Mouse (Mus musculus) hindbrain, embryonic 15.5 days (tissue): ENCODE data around the gene Veph1. TPM values are rescaled to one million over a fixed set of nuclear protein-coding genes. Genes with fewer than 3 reads are reported as not detected.
A peak's percentile ranks its signal among the peaks of the same experiment; 100 is the strongest.

Source experiments
- ATAC-seq: fragments of 200-750 bp; cut with Nextera tagmentation; 2 replicates; pipeline ENCODE4 v1.8.0; 2017; ENCODE audit warnings: low read depth, moderate number of reproducible peaks, moderate TSS enrichment; ENCODE audit not compliant: low FRiP score
- H3K27ac ChIP-seq: fragments of 300-500 bp; sonication (generic); replicated peaks from 2 replicates; pipeline ENCODE4 v1.5.1; 2015; ENCODE audit warnings: mild to moderate bottlenecking, inconsistent platforms
- H3K27me3 ChIP-seq: fragments of 300-500 bp; sonication (generic); 2 replicates; pipeline ENCODE4 v1.6.1; 2015; ENCODE audit warnings: control low read depth, inconsistent platforms
- H3K36me3 ChIP-seq: fragments of 300-500 bp; sonication (generic); 2 replicates; pipeline ENCODE4 v1.6.1; 2015; ENCODE audit warnings: control low read depth, inconsistent platforms
- H3K4me1 ChIP-seq: fragments of 300-500 bp; sonication (generic); replicated peaks from 2 replicates; pipeline ENCODE4 v1.6.1; 2015; ENCODE audit warnings: control low read depth, inconsistent platforms
- H3K4me2 ChIP-seq: fragments of 300-500 bp; sonication (generic); 2 replicates; pipeline ENCODE4 v1.6.1; 2015; ENCODE audit warnings: moderate library complexity, mild to moderate bottlenecking, inconsistent platforms
- H3K4me3 ChIP-seq: fragments of 300-500 bp; sonication (generic); 2 replicates; pipeline ENCODE4 v1.5.1; 2015; ENCODE audit warnings: mild to moderate bottlenecking, inconsistent platforms
- H3K9ac ChIP-seq: fragments of 300-500 bp; sonication (generic); 2 replicates; pipeline ENCODE4 v1.6.1; 2015; ENCODE audit warnings: inconsistent platforms
- H3K9me3 ChIP-seq: fragments of 300-500 bp; sonication (generic); 2 replicates; pipeline ENCODE4 v1.6.1; 2016; ENCODE audit warnings: control low read depth, inconsistent platforms
- WGBS: fragments of 180-500 bp; shearing (Covaris S2); methylation state at CpG from one replicate; pipeline ENCODE4 v1.1.7; 2015; 5-methylcytosine and 5-hydroxymethylcytosine counted together
- polyA plus RNA-seq: library from polyadenylated mRNA; unstranded; fragments of >200 nt; fragmentation: Nextera tagmentation; extraction: Ambion mirVana; gene quantifications from 2 replicates; pipeline ENCODE4 v1.2.1, GENCODE M21; 2015

Veph1 gene
- polyA plus RNA-seq, 1 experiment from 2014 or later: 2.4 TPM

GRCm38 (mm10) chr3:66219655-66220191 lies 76.9 kb downstream of the Veph1 start, which contains the start of gene Ptx3:
Gene Ptx3 (plus strand): TSS chr3:66219910.
- 3% methylated on average over 20 of the region's 20 CpGs for WGBS
- Histone ChIP-seq H3K27me3 (peaks cover 9% of the 10 kb centered on the region; the same call in 1 of the 2 replicates), H3K4me2 (peak within 1 kb of the TSS; percentile 94), H3K27ac (no peak within 1 kb of the TSS), H3K36me3 (no peaks in the 10 kb centered on the region), H3K9me3 (no peaks in the 10 kb centered on the region), H3K4me1 (peaks cover 12% of the 10 kb centered on the region; the same call in 1 of the 2 replicates), H3K9ac (peak within 1 kb of the TSS; percentile 54), H3K4me3 (peak within 1 kb of the TSS; percentile 51)
- ATAC-seq: no peak

DNA sequence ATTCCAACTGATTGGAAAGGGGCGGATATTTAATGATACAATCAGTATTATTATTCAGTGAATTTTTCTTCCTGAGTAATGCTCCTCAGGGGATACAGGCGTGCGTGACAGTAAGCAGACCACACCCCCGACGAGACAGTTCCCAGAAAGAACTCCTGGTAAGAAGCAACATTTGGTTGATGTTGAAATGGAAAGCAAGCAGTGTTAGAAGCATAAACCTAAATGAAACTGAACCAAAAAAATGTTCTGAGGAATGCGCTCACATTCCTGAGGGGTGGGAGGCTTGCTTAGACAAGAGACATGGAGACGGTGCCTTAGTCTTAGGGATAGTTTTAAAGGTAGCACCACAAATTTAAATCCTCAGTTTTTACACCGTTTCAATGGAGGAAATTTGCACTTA lies 80.9 kb downstream of the Veph1 start:
- 76% methylated on average over 8 of the region's 8 CpGs for WGBS
- H3K9ac ChIP-seq: no peak overlapping the region

DNA sequence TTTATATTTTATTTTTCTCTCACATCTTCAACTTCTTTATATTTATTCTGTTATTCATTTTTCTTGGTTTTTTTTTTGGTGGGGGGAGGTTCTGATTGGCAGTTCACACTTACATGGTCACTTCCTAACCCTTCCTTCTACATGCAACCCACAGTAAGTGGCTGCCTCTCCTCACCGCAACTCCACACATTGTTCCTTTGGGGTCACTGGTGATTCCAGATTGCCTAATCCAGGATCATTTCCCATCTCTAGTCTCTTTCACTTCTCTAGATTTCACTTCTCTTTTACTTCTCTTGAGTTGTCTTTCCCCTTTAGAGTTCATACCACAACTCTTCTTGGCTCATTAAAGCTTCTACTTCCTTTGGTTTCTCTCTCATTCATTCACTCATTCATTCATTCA lies 83.1 kb downstream of the Veph1 start:
- no peak for ATAC-seq
- no peaks in the 10 kb centered on the region for H3K36me3 ChIP-seq
- no peak overlapping the region for H3K4me2 ChIP-seq
- WGBS: 92% methylated on average over 1 of the region's 1 CpGs
- H3K9ac ChIP-seq: no peak overlapping the region
- H3K4me3 ChIP-seq: no peak overlapping the region
- 0 out of 2 replicates have a peak, but pooled peaks cover under 1% of the 10 kb centered on the region for H3K27me3 ChIP-seq
- H3K9me3 ChIP-seq: no peaks in the 10 kb centered on the region
- no peak overlapping the region for H3K27ac ChIP-seq
- no peaks in the 10 kb centered on the region for H3K4me1 ChIP-seq

More for the DNA sequence above, 80.9 kb downstream of the Veph1 start:
- Histone ChIP-seq H3K36me3 (no peaks in the 10 kb centered on the region), H3K9me3 (no peaks in the 10 kb centered on the region), H3K4me1 (peaks cover 5% of the 10 kb centered on the region; the same call in 1 of the 2 replicates), H3K4me3 (no peak overlapping the region), H3K27me3 (0 out of 2 replicates have a peak, but pooled peaks cover 4% of the 10 kb centered on the region), H3K4me2 (no peak overlapping the region), H3K27ac (no peak overlapping the region)
- no peak for ATAC-seq

- Histone ChIP-seq H3K9me3 (no peaks in the 10 kb centered on the region), H3K27me3 (no peaks in the 10 kb centered on the region), H3K4me1 (no peaks in the 10 kb centered on the region), H3K36me3 (no peaks in the 10 kb centered on the region), H3K27ac (no peak overlapping the region), H3K9ac (no peak overlapping the region), H3K4me3 (no peak overlapping the region), H3K4me2 (no peak overlapping the region)
- 75% methylated on average over 4 of the region's 4 CpGs for WGBS
- ATAC-seq: no peak
Observed at GRCm38 (mm10) chr3:66208836-66209573, 87.6 kb downstream of the Veph1 start.

- Histone ChIP-seq H3K9ac (no peak overlapping the region), H3K9me3 (no peaks in the 10 kb centered on the region), H3K36me3 (no peaks in the 10 kb centered on the region), H3K27ac (no peak overlapping the region), H3K4me1 (no peaks in the 10 kb centered on the region), H3K4me3 (no peak overlapping the region), H3K4me2 (no peak overlapping the region), H3K27me3 (no peaks in the 10 kb centered on the region)
- WGBS: 76% methylated on average over 3 of the region's 3 CpGs
- no peak for ATAC-seq
Observed at GRCm38 (mm10) chr3:66193910-66194562, 102.6 kb downstream of the Veph1 start.

- H3K4me3 ChIP-seq: no peak overlapping the region
- no peak overlapping the region for H3K9ac ChIP-seq
- no peaks in the 10 kb centered on the region for H3K4me1 ChIP-seq
- no peak overlapping the region for H3K27ac ChIP-seq
- H3K4me2 ChIP-seq: no peak overlapping the region
- no peak for ATAC-seq
- no peaks in the 10 kb centered on the region for H3K27me3 ChIP-seq
- no peaks in the 10 kb centered on the region for H3K9me3 ChIP-seq
- no peaks in the 10 kb centered on the region for H3K36me3 ChIP-seq
- WGBS: 78% methylated on average over 2 of the region's 2 CpGs
Observed at GRCm38 (mm10) chr3:66179647-66180046, 117.0 kb downstream of the Veph1 start.

DNA sequence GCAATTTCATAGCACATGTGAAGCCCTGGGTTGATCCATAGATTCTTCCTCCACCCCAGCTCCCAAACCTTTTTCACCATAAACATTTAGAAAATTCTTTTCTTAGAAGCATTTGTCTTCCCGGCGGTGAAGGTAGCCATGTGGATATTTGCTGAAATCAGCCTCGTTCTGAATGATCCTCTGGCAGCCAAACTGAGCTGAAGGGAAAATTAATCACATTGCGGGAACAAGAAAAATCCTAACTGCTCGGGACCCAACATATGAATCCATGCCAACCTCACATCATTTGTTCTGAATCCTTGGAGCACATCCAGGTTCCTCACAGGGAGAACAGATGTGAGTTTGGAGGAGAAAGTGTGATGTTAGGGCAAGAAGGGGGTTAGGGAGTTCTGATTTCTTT lies 123.7 kb downstream of the Veph1 start:
- Histone ChIP-seq H3K9ac (no peak overlapping the region), H3K27ac (peak overlapping the region; percentile 20; the same call in 1 of the 2 replicates), H3K4me1 (no peaks in the 10 kb centered on the region), H3K27me3 (no peaks in the 10 kb centered on the region), H3K36me3 (no peaks in the 10 kb centered on the region), H3K9me3 (no peaks in the 10 kb centered on the region), H3K4me2 (no peak overlapping the region), H3K4me3 (no peak overlapping the region)
- 48% methylated on average over 5 of the region's 5 CpGs for WGBS
- ATAC-seq: no peak

DNA sequence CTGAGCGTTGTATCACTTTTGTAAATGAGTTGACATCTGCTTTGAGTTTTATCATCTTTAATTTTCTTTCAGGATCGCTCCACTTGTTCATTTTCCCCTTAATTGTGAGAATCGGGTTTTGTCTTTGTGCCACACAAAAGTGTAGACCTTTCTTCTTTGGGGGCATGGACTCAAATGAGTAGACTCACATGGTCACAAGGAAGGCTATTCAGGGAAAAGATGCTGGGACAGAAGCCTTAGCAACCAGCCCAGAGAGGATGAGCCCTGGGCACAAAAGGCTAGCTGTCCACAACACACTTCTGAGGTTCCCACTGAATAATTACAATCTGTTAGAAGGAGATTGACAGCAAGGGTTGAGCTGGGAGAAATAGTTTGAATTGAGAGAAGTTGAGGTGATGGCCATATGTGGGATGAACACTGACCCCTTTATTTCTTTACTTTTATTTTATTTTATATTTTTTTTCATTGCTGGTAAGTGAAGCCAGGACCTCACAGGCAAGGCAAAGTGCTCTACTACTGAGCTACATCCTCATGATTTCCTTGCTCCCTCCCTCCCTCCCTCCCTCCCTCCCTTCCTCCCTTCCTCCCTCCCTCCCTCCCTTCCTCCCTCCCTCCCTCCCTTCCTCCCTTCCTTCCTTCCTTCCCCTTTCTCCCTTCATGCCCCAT lies 126.6 kb downstream of the Veph1 start:
- Histone ChIP-seq H3K4me2 (no peak overlapping the region), H3K9ac (no peak overlapping the region), H3K4me1 (no peaks in the 10 kb centered on the region), H3K27me3 (no peaks in the 10 kb centered on the region), H3K36me3 (no peaks in the 10 kb centered on the region), H3K27ac (no peak overlapping the region), H3K9me3 (no peaks in the 10 kb centered on the region), H3K4me3 (no peak overlapping the region)
- 27% methylated on average over 3 of the region's 3 CpGs for WGBS
- peak; percentile 77; the same call in 1 of the 2 replicates for ATAC-seq

GRCm38 (mm10) chr3:66166606-66167290 lies 129.9 kb downstream of the Veph1 start:
- WGBS: 79% methylated on average over 6 of the region's 6 CpGs
- no peaks in the 10 kb centered on the region for H3K27me3 ChIP-seq
- H3K9ac ChIP-seq: no peak overlapping the region
- H3K36me3 ChIP-seq: no peaks in the 10 kb centered on the region
- H3K4me3 ChIP-seq: no peak overlapping the region
- no peak for ATAC-seq
- no peaks in the 10 kb centered on the region for H3K9me3 ChIP-seq
- H3K4me1 ChIP-seq: no peaks in the 10 kb centered on the region
- no peak overlapping the region for H3K4me2 ChIP-seq
- H3K27ac ChIP-seq: no peak overlapping the region

DNA sequence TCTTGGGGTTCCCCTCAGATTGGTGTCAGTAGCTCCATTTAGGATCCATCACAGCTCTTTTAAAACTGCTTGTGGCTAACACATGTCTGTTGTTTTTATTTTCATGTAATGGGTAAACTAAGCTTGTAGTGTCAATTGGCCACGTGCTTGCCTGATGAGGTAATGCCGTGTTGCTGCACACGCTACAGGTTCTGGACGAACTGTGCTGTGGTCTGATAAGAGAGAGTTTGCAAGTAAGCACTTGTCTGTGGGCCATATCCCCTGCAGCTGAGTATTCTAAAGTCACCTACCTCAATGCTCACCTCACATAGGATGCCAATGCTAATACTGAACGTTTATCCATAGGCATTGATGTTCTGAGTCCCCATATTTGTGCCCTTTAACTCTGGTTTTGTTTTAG lies 131.6 kb downstream of the Veph1 start:
- Histone ChIP-seq H3K27me3 (no peaks in the 10 kb centered on the region), H3K4me3 (no peak overlapping the region), H3K9me3 (no peaks in the 10 kb centered on the region), H3K4me2 (no peak overlapping the region), H3K27ac (no peak overlapping the region), H3K36me3 (no peaks in the 10 kb centered on the region), H3K4me1 (no peaks in the 10 kb centered on the region), H3K9ac (no peak overlapping the region)
- WGBS: 89% methylated on average over 5 of the region's 5 CpGs
- no peak for ATAC-seq

- 81% methylated on average over 3 of the region's 3 CpGs for WGBS
- H3K9me3 ChIP-seq: no peaks in the 10 kb centered on the region
- H3K27me3 ChIP-seq: no peaks in the 10 kb centered on the region
- no peak overlapping the region for H3K4me3 ChIP-seq
- no peak overlapping the region for H3K4me2 ChIP-seq
- ATAC-seq: no peak
- H3K9ac ChIP-seq: no peak overlapping the region
- H3K4me1 ChIP-seq: no peaks in the 10 kb centered on the region
- no peak overlapping the region for H3K27ac ChIP-seq
- H3K36me3 ChIP-seq: no peaks in the 10 kb centered on the region
Observed at GRCm38 (mm10) chr3:66164585-66164984, 132.1 kb downstream of the Veph1 start.
